Mouse (Mus musculus) testis, adult 2 months (tissue): ENCODE results near the gene 4930507D05Rik.

Experiments
- CTCF ChIP-seq: fragments of 200-500 bp; IDR thresholded peaks from 2 replicates; pipeline ENCODE4 v1.5.1; 2012; ENCODE audit warnings: low read depth, mild to moderate bottlenecking, inconsistent platforms, low read length, moderate library complexity; ENCODE audit not compliant: control insufficient read depth, insufficient read depth, insufficient replicate concordance
- POLR2A ChIP-seq: fragments of 200-500 bp; IDR thresholded peaks from 2 replicates; pipeline ENCODE4 v1.6.1; 2012; ENCODE audit warnings: low read depth, mild to moderate bottlenecking, inconsistent platforms, low read length, moderate library complexity; ENCODE audit not compliant: control insufficient read depth

GRCm38 (mm10) chr10:62476980-62477379 is 27.7 kb downstream of the 4930507D05Rik start:
- TF ChIP-seq POLR2A, result no peak
- TF ChIP-seq CTCF, result no peak
